Mouse (Mus musculus) v-Abl transformed pro-B cells (cell line): ENCODE measurements around the gene Nedd8.

Experiments
- in situ Hi-C, 2 experiments: fragments of 400-800 bp; cut with MboI; formaldehyde crosslinking; loops; one replicate each; pipeline ENCODE4 v1.15.1; 2025; ENCODE audit not compliant: unreplicated experiment in 2 of 2

Gene Nedd8

GRCm38 (mm10) chr14:55671833-55672740 is at the start of gene Nedd8, which contains the start of gene Gmpr2:
TSS of gene Nedd8 (minus strand) at chr14:55672124.
TSS of gene Gmpr2 (plus strand) at chr14:55671941.
- in situ Hi-C loops, result loop anchor here in 1 of 2 experiments (25.0 kb wide), 1 partner anchor 215 kb away; the partner anchor contains the start of genes Cbln3 and Khnyn

GRCm38 (mm10) chr14:55721076-55721475 is 49.2 kb upstream of the Nedd8 start:
- in situ Hi-C loops, result no loop called here

- in situ Hi-C loops, result no loop called here
Observed at GRCm38 (mm10) chr14:55720666-55721065, 48.7 kb upstream of the Nedd8 start.

GRCm38 (mm10) chr14:55719737-55720136 is 47.8 kb upstream of the Nedd8 start:
- in situ Hi-C loops, result no loop called here

- in situ Hi-C loops, result no loop called here
Observed at GRCm38 (mm10) chr14:55716884-55717283, 45.0 kb upstream of the Nedd8 start.

GRCm38 (mm10) chr14:55716271-55716670 is 44.3 kb upstream of the Nedd8 start:
- in situ Hi-C loops, result no loop called here

GRCm38 (mm10) chr14:55714893-55715292 is 43.0 kb upstream of the Nedd8 start:
- in situ Hi-C loops, result no loop called here

- in situ Hi-C loops, result no loop called here
Observed at GRCm38 (mm10) chr14:55713729-55714122, 41.8 kb upstream of the Nedd8 start, which contains the start of gene Tgm1. TSS of gene Tgm1 (minus strand) at chr14:55713926.

- in situ Hi-C loops, result no loop called here
Observed at GRCm38 (mm10) chr14:55713007-55713728, 41.2 kb upstream of the Nedd8 start.

- in situ Hi-C loops, result no loop called here
Observed at GRCm38 (mm10) chr14:55711786-55712185, 39.9 kb upstream of the Nedd8 start.

- in situ Hi-C loops, result no loop called here
Observed at GRCm38 (mm10) chr14:55709509-55709908, 37.6 kb upstream of the Nedd8 start.

GRCm38 (mm10) chr14:55707397-55707796 is 35.5 kb upstream of the Nedd8 start:
- in situ Hi-C loops, result no loop called here

- in situ Hi-C loops, result no loop called here
Observed at GRCm38 (mm10) chr14:55706051-55706600, 34.2 kb upstream of the Nedd8 start.

- in situ Hi-C loops, result no loop called here
Observed at GRCm38 (mm10) chr14:55702761-55703160, 30.8 kb upstream of the Nedd8 start.

- in situ Hi-C loops, result no loop called here
Observed at GRCm38 (mm10) chr14:55701131-55701530, 29.2 kb upstream of the Nedd8 start.

GRCm38 (mm10) chr14:55697226-55697625 is 25.3 kb upstream of the Nedd8 start:
- in situ Hi-C loops, result no loop called here

- in situ Hi-C loops, result loop anchor here in 1 of 2 experiments (10.0 kb wide), 1 partner anchor 215 kb away; the partner anchor contains the start of gene Sdr39u1
Observed at GRCm38 (mm10) chr14:55689433-55689832, 17.5 kb upstream of the Nedd8 start.

GRCm38 (mm10) chr14:55682118-55682493 is 10.2 kb upstream of the Nedd8 start:
- in situ Hi-C loops, result loop anchor here (5.0 to 10.0 kb wide), 2 partner anchors 60 to 223 kb away; partner anchors contain the start of gene Sdr39u1 (in 1 of the 2)

GRCm38 (mm10) chr14:55681160-55682117 is 9.5 kb upstream of the Nedd8 start, which contains the start of gene Tinf2:
TSS of gene Tinf2 (minus strand) at chr14:55681820.
- in situ Hi-C loops, result loop anchor here (5.0 to 10.0 kb wide), 2 partner anchors 61 to 223 kb away; partner anchors contain the start of gene Sdr39u1 (in 1 of the 2)

- in situ Hi-C loops, result no loop called here
Observed at GRCm38 (mm10) chr14:55677615-55678014, 5.7 kb upstream of the Nedd8 start.
